Mouse (Mus musculus): Measurements from ENCODE around the gene Slc25a48.

Gene Slc25a48

GRCm38 (mm10) chr13:56449239-56450030 lies 11.3 kb downstream of the Slc25a48 start:
- no peak for DNase-seq (ENCODE audit: low spot score in 2 of 2)

- DNase-seq (ENCODE audit: low spot score in 2 of 2) = no peak
These were observed 11.9 kb downstream of the Slc25a48 start for GRCm38 (mm10) chr13:56450035-56450434.

GRCm38 (mm10) chr13:56458001-56458400 lies 19.8 kb downstream of the Slc25a48 start:
- DNase-seq (ENCODE audit: low spot score in 2 of 2) = no peak

- DNase-seq (ENCODE audit: low spot score in 2 of 2) = no peak
These were observed 23.3 kb downstream of the Slc25a48 start for GRCm38 (mm10) chr13:56461460-56461859.

GRCm38 (mm10) chr13:56462791-56463190 lies 24.6 kb downstream of the Slc25a48 start:
- DNase-seq (ENCODE audit: low spot score in 2 of 2) = no peak

- no peak for DNase-seq (ENCODE audit: low spot score in 2 of 2)
These were observed 25.1 kb downstream of the Slc25a48 start for GRCm38 (mm10) chr13:56463261-56463660.

GRCm38 (mm10) chr13:56463750-56464149 lies 25.6 kb downstream of the Slc25a48 start:
- no peak for DNase-seq (ENCODE audit: low spot score in 2 of 2)

GRCm38 (mm10) chr13:56467786-56468185 lies 29.6 kb downstream of the Slc25a48 start:
- no peak for DNase-seq (ENCODE audit: low spot score in 2 of 2)

GRCm38 (mm10) chr13:56468536-56468935 lies 30.4 kb downstream of the Slc25a48 start:
- no peak for DNase-seq (ENCODE audit: low spot score in 2 of 2)

- DNase-seq (ENCODE audit: low spot score in 2 of 2) = no peak
These were observed 33.1 kb downstream of the Slc25a48 start for GRCm38 (mm10) chr13:56471211-56471610.

- DNase-seq (ENCODE audit: low spot score in 2 of 2) = no peak
These were observed 33.8 kb downstream of the Slc25a48 start for GRCm38 (mm10) chr13:56471951-56472350.

GRCm38 (mm10) chr13:56472661-56473060 lies 34.5 kb downstream of the Slc25a48 start:
- no peak for DNase-seq (ENCODE audit: low spot score in 2 of 2)

- DNase-seq (ENCODE audit: low spot score in 2 of 2) = no peak
These were observed 37.2 kb downstream of the Slc25a48 start for GRCm38 (mm10) chr13:56475363-56475762.

GRCm38 (mm10) chr13:56476790-56477189 lies 38.6 kb downstream of the Slc25a48 start:
- no peak for DNase-seq (ENCODE audit: low spot score in 2 of 2)

GRCm38 (mm10) chr13:56477271-56477670 lies 39.1 kb downstream of the Slc25a48 start:
- DNase-seq (ENCODE audit: low spot score in 2 of 2) = no peak

- no peak for DNase-seq (ENCODE audit: low spot score in 2 of 2)
These were observed 39.9 kb downstream of the Slc25a48 start for GRCm38 (mm10) chr13:56478027-56478426.

- no peak for DNase-seq (ENCODE audit: low spot score in 2 of 2)
These were observed 44.0 kb downstream of the Slc25a48 start, which contains the start of gene Il9 for GRCm38 (mm10) chr13:56482146-56482545. TSS of gene Il9 (minus strand) at chr13:56482246.

- peak in 1 of 2 experiments; percentile 39 for DNase-seq (ENCODE audit: low spot score in 2 of 2)
These were observed 49.9 kb downstream of the Slc25a48 start for GRCm38 (mm10) chr13:56488012-56488411.

GRCm38 (mm10) chr13:56494440-56494839 lies 56.3 kb downstream of the Slc25a48 start:
- DNase-seq (ENCODE audit: low spot score in 2 of 2) = no peak

- DNase-seq (ENCODE audit: low spot score in 2 of 2) = no peak
These were observed 62.0 kb downstream of the Slc25a48 start for GRCm38 (mm10) chr13:56500132-56500531.

GRCm38 (mm10) chr13:56500636-56501035 lies 62.5 kb downstream of the Slc25a48 start:
- no peak for DNase-seq (ENCODE audit: low spot score in 2 of 2)

GRCm38 (mm10) chr13:56501866-56502420 lies 63.8 kb downstream of the Slc25a48 start:
- DNase-seq (ENCODE audit: low spot score in 2 of 2) = no peak

GRCm38 (mm10) chr13:56506871-56507496 lies 68.8 kb downstream of the Slc25a48 start:
- DNase-seq (ENCODE audit: low spot score in 2 of 2) = no peak

Data from urinary bladder, postnatal 4 days (tissue).